Mouse (Mus musculus): Measurements from ENCODE around the gene Wt1.

- TF ChIP-seq POLR2A (IDR thresholded peaks at IDR 0.05; ENCODE audit: control insufficient read depth, low read depth, low read length), result no peak
- no peak for TF ChIP-seq CTCF (IDR thresholded peaks at IDR 0.05; ENCODE audit: control insufficient read depth, insufficient read depth, insufficient replicate concordance, low read depth, low read length)
Measured at GRCm38 (mm10) chr2:105220738-105221303, 94.5 kb downstream of the Wt1 start.
